Mouse (Mus musculus): ENCODE measurements around the gene Irs3. TPM values are rescaled to one million over a fixed set of nuclear protein-coding genes. Genes with fewer than 3 reads are reported as not detected.

Irs3 gene
- polyA plus RNA-seq, 1 experiment from 2014 or later: 0.22 TPM

- Histone ChIP-seq H3K4me3 (ENCODE audit: low read depth, low read length) (no peak overlapping the region), H3K27ac (ENCODE audit: low read depth, low read length) (no peak overlapping the region), H3K4me2 (replicated peaks; ENCODE audit: low read depth, low read length) (no peak overlapping the region), H3K9ac (ENCODE audit: low read depth, low read length) (no peak overlapping the region), H3K27me3 (ENCODE audit: control insufficient read depth, insufficient read depth, low read length) (no peaks in the 10 kb centered on the region), H3K36me3 (ENCODE audit: control insufficient read depth, insufficient read depth, low read length) (no peaks in the 10 kb centered on the region), H3K4me1 (replicated peaks; ENCODE audit: control insufficient read depth, insufficient read depth, low read length) (peaks cover 3% of the 10 kb centered on the region), H3K9me3 (ENCODE audit: control insufficient read depth, low read length) (no peaks in the 10 kb centered on the region)
- 90% methylated on average over 2 of the region's 2 CpGs for WGBS
- ATAC-seq (ENCODE audit: low FRiP score) (no peak), DNase-seq (ENCODE audit: low spot score) (no peak)
These were observed 47.3 kb downstream of the Irs3 start for GRCm38 (mm10) chr5:137598100-137598826.

- no peak for ATAC-seq (ENCODE audit: low FRiP score)
- 95% methylated on average over 6 of the region's 6 CpGs for WGBS
- DNase-seq (ENCODE audit: low spot score): no peak
These were observed 47.9 kb downstream of the Irs3 start for GRCm38 (mm10) chr5:137597625-137598024.

GRCm38 (mm10) chr5:137596601-137597261 lies 48.8 kb downstream of the Irs3 start:
- 35% methylated on average over 28 of the region's 30 CpGs for WGBS
- DNase-seq (ENCODE audit: low spot score) (no peak), ATAC-seq (ENCODE audit: low FRiP score) (no peak)
- no peaks in the 10 kb centered on the region for H3K9me3 ChIP-seq (ENCODE audit: control insufficient read depth, low read length)
- H3K4me2 ChIP-seq (replicated peaks; ENCODE audit: low read depth, low read length): 0 out of 2 replicates have a peak overlapping the region, but pooled peaks have one; percentile 3
- no peaks in the 10 kb centered on the region for H3K36me3 ChIP-seq (ENCODE audit: control insufficient read depth, insufficient read depth, low read length)
- 0 out of 2 replicates have a peak overlapping the region, but pooled peaks have one; percentile 13 for H3K4me3 ChIP-seq (ENCODE audit: low read depth, low read length)
- H3K4me1 ChIP-seq (replicated peaks; ENCODE audit: control insufficient read depth, insufficient read depth, low read length): no peaks in the 10 kb centered on the region
- no peaks in the 10 kb centered on the region for H3K27me3 ChIP-seq (ENCODE audit: control insufficient read depth, insufficient read depth, low read length)
- H3K9ac ChIP-seq (ENCODE audit: low read depth, low read length): no peak overlapping the region
- no peak overlapping the region for H3K27ac ChIP-seq (ENCODE audit: low read depth, low read length)

More at GRCm38 (mm10) chr5:137597625-137598024, 47.9 kb downstream of the Irs3 start:
- Histone ChIP-seq H3K27me3 (ENCODE audit: control insufficient read depth, insufficient read depth, low read length) (no peaks in the 10 kb centered on the region), H3K27ac (ENCODE audit: low read depth, low read length) (no peak overlapping the region), H3K4me2 (replicated peaks; ENCODE audit: low read depth, low read length) (no peak overlapping the region), H3K9me3 (ENCODE audit: control insufficient read depth, low read length) (no peaks in the 10 kb centered on the region), H3K9ac (ENCODE audit: low read depth, low read length) (no peak overlapping the region), H3K4me3 (ENCODE audit: low read depth, low read length) (no peak overlapping the region), H3K36me3 (ENCODE audit: control insufficient read depth, insufficient read depth, low read length) (no peaks in the 10 kb centered on the region), H3K4me1 (replicated peaks; ENCODE audit: control insufficient read depth, insufficient read depth, low read length) (peaks cover 3% of the 10 kb centered on the region)

GRCm38 (mm10) chr5:137595921-137596320 lies 49.6 kb downstream of the Irs3 start:
- ATAC-seq (ENCODE audit: low FRiP score) (no peak), DNase-seq (ENCODE audit: low spot score) (no peak)
- no peak overlapping the region for H3K27ac ChIP-seq (ENCODE audit: low read depth, low read length)
- no peak overlapping the region for H3K9ac ChIP-seq (ENCODE audit: low read depth, low read length)
- no peaks in the 10 kb centered on the region for H3K36me3 ChIP-seq (ENCODE audit: control insufficient read depth, insufficient read depth, low read length)
- 78% methylated on average over 7 of the region's 7 CpGs for WGBS
- no peaks in the 10 kb centered on the region for H3K9me3 ChIP-seq (ENCODE audit: control insufficient read depth, low read length)
- no peak overlapping the region for H3K4me2 ChIP-seq (replicated peaks; ENCODE audit: low read depth, low read length)
- H3K27me3 ChIP-seq (ENCODE audit: control insufficient read depth, insufficient read depth, low read length): no peaks in the 10 kb centered on the region
- H3K4me3 ChIP-seq (ENCODE audit: low read depth, low read length): no peak overlapping the region
- H3K4me1 ChIP-seq (replicated peaks; ENCODE audit: control insufficient read depth, insufficient read depth, low read length): no peaks in the 10 kb centered on the region

Other genes starting within 250 kb of the Irs3 start
- 0.04 and 0.06 TPM in 2 replicates for gene Zan, start 168.7 kb downstream of the Irs3 start, polyA plus RNA-seq (2014; fragmentation: Nextera tagmentation; extraction: Ambion mirVana)
- 55.2 and 60.6 TPM in 2 replicates for gene Pop7, start 143.2 kb downstream of the Irs3 start, polyA plus RNA-seq (2014; fragmentation: Nextera tagmentation; extraction: Ambion mirVana)
- 10.6 and 15.4 TPM in 2 replicates for gene Gigyf1, start 127.2 kb downstream of the Irs3 start, polyA plus RNA-seq (2014; fragmentation: Nextera tagmentation; extraction: Ambion mirVana)
- 0.38 and 1.1 TPM in 2 replicates for gene Epo, start 112.5 kb downstream of the Irs3 start, polyA plus RNA-seq (2014; fragmentation: Nextera tagmentation; extraction: Ambion mirVana)
- gene Gnb2, start 112.2 kb downstream of the Irs3 start, polyA plus RNA-seq (2014; fragmentation: Nextera tagmentation; extraction: Ambion mirVana): 475 and 483 TPM in 2 replicates
- 45.4 and 47.6 TPM in 2 replicates for gene Actl6b, start 92.2 kb downstream of the Irs3 start, polyA plus RNA-seq (2014; fragmentation: Nextera tagmentation; extraction: Ambion mirVana)
- 2.5 and 2.7 TPM in 2 replicates for gene Tfr2, start 75.9 kb downstream of the Irs3 start, polyA plus RNA-seq (2014; fragmentation: Nextera tagmentation; extraction: Ambion mirVana)
- gene Mospd3, start 44.7 kb downstream of the Irs3 start, polyA plus RNA-seq (2014; fragmentation: Nextera tagmentation; extraction: Ambion mirVana): 22.6 and 22.9 TPM in 2 replicates
- 67.0 and 87.3 TPM in 2 replicates for gene Pcolce, start 31.9 kb downstream of the Irs3 start, polyA plus RNA-seq (2014; fragmentation: Nextera tagmentation; extraction: Ambion mirVana)
- 0.15 and 0.27 TPM in 2 replicates for gene Fbxo24, start 16.7 kb downstream of the Irs3 start, polyA plus RNA-seq (2014; fragmentation: Nextera tagmentation; extraction: Ambion mirVana)
- 25.9 and 28.5 TPM in 2 replicates for gene Lrch4, start 16.6 kb downstream of the Irs3 start, polyA plus RNA-seq (2014; fragmentation: Nextera tagmentation; extraction: Ambion mirVana)
- gene Gm20605, start 16.5 kb downstream of the Irs3 start, polyA plus RNA-seq (2014; fragmentation: Nextera tagmentation; extraction: Ambion mirVana): 5.0 and 6.3 TPM in 2 replicates
- 7.1 TPM in 2 replicates for gene Sap25, start 4.4 kb downstream of the Irs3 start, polyA plus RNA-seq (2014; fragmentation: Nextera tagmentation; extraction: Ambion mirVana)
- gene Agfg2, start 39.0 kb upstream of the Irs3 start, polyA plus RNA-seq (2014; fragmentation: Nextera tagmentation; extraction: Ambion mirVana): 13.7 TPM in 2 replicates
- gene Nyap1, start 95.9 kb upstream of the Irs3 start, polyA plus RNA-seq (2014; fragmentation: Nextera tagmentation; extraction: Ambion mirVana): 2.9 and 5.3 TPM in 2 replicates
- gene Tsc22d4, start 100.0 kb upstream of the Irs3 start, polyA plus RNA-seq (2014; fragmentation: Nextera tagmentation; extraction: Ambion mirVana): 56.4 and 64.0 TPM in 2 replicates
- gene Ppp1r35, start 133.1 kb upstream of the Irs3 start, polyA plus RNA-seq (2014; fragmentation: Nextera tagmentation; extraction: Ambion mirVana): 64.9 and 78.4 TPM in 2 replicates
- 9.9 and 14.9 TPM in 2 replicates for gene Mepce, start 141.9 kb upstream of the Irs3 start, polyA plus RNA-seq (2014; fragmentation: Nextera tagmentation; extraction: Ambion mirVana)
- gene Zcwpw1, start 142.1 kb upstream of the Irs3 start, polyA plus RNA-seq (2014; fragmentation: Nextera tagmentation; extraction: Ambion mirVana): 13.5 and 17.2 TPM in 2 replicates
- gene Pilra, start 190.6 kb upstream of the Irs3 start, polyA plus RNA-seq (2014; fragmentation: Nextera tagmentation; extraction: Ambion mirVana): 0.22 and 0.97 TPM in 2 replicates
- gene Pilrb1, start 212.4 kb upstream of the Irs3 start, polyA plus RNA-seq (2014; fragmentation: Nextera tagmentation; extraction: Ambion mirVana): not detected in 2 replicates
- not detected in 2 replicates for gene Pilrb2, start 226.1 kb upstream of the Irs3 start, polyA plus RNA-seq (2014; fragmentation: Nextera tagmentation; extraction: Ambion mirVana)

All from hindbrain, embryonic 11.5 days (tissue).